Mouse (Mus musculus) heart, postnatal 36 days (tissue): ENCODE results near the gene Zfp668. TPM values are rescaled to one million over a fixed set of nuclear protein-coding genes. Genes with fewer than 3 reads are reported as not detected.
"Not testable (repeated sequence)": the region's sequence is repeated elsewhere in the genome, so short reads cannot be mapped to it uniquely, and the experiment has no call there.

Experiments
- DNase-seq, 2 experiments: peaks; one replicate each; pipeline ENCODE4 v3.0.0; 2021 to 2022
- intact Hi-C: fragments of 180-260 bp; cut with DNase I; formaldehyde crosslinking; loops from one replicate; pipeline ENCODE4 v1.15.1; 2025
- total RNA-seq, 2 experiments: library from RNA; stranded (reverse); gene quantifications; 2 replicates each; pipeline ENCODE4 v1.2.3; 2021

The Zfp668 gene
- total RNA-seq, 2 experiments from 2014 or later = 3.9 to 4.3 TPM

DNA sequence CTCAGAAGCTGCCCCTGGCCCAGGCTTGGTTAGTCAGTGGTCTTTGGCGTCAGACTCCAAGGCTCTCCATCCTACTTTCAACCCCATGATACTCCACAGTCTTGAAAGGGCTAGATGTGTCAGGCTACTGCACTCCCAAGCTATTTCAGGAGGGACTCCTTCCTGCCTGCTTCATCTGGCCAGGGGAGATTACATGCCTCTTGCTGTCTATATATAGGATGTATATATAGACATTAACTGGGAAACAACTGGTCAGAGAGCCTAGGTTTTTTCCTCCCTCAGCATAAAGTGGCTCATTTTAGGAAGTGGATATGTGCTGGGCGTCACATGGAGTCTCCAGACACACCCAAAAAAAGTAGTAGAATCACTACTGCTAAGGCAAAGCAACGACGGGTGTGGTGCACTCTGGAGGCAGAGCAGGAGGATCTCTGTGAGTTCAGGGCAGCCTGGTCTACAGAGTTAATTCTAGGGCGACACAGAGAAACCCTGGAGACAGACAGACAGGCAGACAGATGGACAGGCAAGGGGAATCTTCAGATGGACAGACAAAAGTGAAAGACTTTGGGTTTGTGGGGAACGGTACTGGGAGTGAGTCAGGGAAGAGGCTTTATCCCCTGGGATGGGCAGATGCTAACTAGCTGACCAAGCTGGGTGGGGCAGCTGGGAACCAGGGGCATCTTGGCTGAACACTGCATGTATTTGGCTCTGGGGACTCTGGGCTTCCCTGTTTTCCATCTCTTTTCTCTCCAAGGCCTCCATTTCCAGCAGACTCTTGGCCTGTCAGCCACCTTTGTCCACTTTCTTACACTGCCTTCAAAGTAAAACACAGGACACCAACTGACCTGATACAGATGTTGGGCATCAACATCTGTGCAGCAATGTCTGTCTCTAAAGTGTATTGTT lies 26.4 kb downstream of the Zfp668 start:
- peak in 1 of 2 experiments; percentile 15 for DNase-seq
- intact Hi-C loops = no loop called here

DNA sequence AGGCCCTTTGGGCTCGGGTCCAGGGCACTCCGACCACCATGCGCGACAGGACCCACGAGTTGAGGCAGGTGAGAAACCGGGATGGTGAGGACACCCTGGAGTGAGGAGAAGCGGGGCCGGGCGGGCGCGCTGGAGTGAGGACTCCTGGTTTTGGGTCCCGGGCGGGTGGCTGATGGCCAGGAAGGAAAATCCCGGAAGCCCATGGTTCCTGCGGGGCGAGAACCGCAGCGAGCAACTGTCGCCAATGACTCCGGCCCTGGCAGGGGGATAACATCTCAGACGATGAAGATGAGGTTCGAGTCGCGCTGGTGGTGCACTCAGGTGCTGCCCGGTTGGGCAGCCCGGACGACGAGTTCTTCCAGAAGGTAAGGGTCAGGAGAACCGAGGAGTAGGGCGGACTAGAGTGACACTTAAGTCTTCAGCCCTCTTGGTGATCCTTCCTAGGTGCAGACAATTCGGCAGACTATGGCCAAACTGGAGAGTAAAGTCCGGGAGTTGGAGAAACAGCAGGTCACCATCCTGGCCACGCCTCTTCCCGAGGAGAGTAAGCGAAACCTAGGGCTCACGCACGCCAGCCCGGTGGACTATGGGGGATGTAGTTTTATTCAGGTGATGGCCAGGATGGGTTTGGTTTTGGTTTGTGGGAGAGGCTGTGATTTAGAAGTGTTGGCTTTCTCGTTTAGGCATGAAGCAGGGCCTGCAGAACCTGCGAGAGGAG lies 34.5 kb downstream of the Zfp668 start:
- DNase-seq = peak; percentile 74 to 79
- intact Hi-C loops = loop anchor here (2.0 kb wide), 1 partner anchor 91 kb away; no protein-coding TSS in a partner anchor

DNA sequence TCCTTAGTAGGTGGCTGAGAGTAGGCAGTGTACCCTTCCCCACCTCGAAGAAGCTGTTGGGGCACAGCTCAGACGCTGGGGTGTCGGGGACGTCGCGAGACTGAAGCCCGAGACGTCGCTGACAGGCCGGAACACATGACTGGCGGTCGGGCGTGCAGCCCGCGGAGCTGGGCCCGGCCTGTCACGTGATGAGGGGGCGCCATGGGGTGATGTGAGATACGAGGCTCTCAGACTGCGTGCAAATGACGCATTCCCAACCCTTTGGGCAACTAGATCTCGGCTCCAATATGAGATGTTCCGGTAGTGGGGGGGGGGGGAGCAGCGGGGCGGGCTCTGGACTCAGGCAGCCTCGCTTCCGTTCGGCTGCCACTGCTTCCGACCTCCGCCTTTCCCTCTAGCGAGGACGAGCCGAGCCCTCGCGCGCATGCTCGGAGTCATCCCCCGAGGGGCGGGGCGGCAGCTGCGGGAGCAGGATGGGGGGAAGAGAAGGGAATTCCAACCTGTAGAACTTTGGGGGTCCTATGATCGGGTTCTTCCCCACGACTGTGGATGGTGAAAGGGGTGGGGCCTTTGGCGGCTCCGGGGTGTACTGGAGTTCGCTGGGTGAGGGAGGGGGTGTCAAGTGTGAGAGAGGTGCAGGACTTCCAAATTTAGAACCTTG lies 35.2 kb downstream of the Zfp668 start:
- intact Hi-C loops = loop anchor here (1.0 to 2.0 kb wide), 3 partner anchors 27 to 41 kb away; partner anchors contain the start of gene Hsd3b7
- DNase-seq = peak; percentile 91 to 94

DNA sequence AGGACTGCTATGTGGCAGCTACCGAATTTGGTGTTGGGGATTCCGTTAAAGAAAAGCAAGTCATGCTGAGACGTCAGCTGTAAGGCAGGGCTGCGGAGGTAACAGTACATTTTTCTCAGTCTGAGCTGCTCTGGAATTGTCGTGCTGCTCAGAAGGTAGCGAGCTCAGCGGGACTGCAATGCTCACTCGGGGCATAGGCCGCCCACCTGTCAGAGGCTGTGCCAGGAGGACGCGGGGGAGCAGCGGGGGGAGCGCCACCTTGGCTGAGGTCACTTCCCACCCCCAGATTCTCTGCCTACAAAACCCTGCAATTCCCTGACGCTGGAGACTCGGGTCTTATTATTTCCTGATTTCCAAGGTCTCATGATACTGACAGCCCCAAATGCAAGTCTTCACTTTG lies 35.7 kb downstream of the Zfp668 start:
- no peak for DNase-seq
- intact Hi-C loops = loop anchor here (1.0 to 2.0 kb wide), 3 partner anchors 26 to 41 kb away; partner anchors contain the start of gene Hsd3b7

DNA sequence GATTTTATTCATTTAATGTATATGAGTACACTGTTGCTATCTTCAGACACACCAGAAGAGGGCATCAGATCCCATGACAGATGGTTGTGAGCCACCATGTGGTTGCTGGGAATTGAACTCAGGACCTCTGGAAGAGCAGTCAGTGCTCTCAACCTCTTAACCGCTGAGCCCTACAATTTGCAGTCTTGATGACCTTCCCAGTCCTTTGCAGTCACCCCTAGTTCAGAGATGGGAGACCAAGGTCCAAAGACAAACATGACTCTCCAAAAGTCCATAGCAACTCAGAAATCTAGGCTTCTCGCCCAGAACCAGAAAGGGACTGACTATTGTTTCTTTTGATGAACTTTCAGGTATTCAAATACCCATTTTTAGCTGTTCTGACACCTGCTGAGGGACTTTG lies 36.6 kb downstream of the Zfp668 start:
- intact Hi-C loops = loop anchor here (2.0 kb wide), 1 partner anchor 25 kb away; no protein-coding TSS in a partner anchor
- not testable (repeated sequence) for DNase-seq

DNA sequence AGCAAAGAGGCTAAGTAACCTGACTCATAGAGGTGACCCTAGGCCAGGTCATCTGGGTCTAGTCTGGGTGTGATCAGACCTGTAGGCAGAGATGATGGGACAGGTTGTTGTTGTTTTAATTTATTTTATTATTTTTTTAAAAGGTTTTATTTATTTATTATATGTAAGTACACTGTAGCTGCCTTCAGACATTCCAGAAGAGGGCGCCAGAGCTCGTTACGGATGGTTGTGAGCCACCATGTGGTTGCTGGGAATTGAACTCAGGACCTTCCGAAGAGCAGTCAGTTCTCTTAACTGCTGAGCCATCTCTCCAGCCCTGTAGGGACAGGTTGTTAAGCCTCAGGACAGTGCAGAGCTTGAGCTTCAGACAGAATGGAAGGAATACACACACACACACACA lies 38.8 kb downstream of the Zfp668 start:
- intact Hi-C loops, DNase-seq: not testable (repeated sequence)

DNA sequence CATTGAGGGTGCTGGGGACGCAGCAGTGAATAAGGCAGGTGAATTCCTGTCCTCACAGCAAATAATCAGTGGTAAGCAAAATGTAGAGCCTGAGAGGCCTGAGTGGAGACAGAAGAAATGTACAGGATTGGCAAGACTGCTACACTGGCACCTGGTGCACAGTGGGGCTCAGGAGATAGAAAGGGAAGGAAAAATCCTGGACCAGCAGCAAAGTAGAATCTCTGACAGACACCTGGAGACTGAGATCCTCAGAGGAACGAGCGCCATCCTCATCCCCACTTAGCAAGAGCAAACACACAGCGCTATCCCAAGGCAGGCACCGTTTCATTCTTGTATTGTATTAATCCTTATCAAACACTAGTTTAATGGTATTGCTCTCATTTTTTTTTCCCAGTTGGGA lies 39.2 kb downstream of the Zfp668 start:
- DNase-seq = no peak
- intact Hi-C loops = no loop called here

DNA sequence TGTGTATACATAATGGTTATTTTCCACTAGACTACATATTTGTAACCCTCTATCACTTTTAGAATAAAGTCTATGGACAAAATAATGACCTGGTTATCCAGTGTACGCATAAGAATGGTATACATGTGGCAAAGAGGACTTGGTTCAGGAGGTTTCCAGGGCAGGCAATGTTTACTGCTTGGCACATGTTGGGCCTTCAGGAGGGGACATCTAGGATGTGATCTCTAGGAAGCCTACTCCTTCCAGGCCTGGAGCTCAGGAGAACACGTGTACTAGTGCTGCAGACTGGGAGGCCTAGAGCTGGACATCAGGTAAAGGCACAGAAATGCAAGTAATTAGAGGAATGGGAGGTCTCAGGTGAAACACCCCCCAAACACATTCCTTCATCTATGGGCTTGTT lies 41.1 kb downstream of the Zfp668 start:
- DNase-seq = no peak
- intact Hi-C loops = no loop called here

DNA sequence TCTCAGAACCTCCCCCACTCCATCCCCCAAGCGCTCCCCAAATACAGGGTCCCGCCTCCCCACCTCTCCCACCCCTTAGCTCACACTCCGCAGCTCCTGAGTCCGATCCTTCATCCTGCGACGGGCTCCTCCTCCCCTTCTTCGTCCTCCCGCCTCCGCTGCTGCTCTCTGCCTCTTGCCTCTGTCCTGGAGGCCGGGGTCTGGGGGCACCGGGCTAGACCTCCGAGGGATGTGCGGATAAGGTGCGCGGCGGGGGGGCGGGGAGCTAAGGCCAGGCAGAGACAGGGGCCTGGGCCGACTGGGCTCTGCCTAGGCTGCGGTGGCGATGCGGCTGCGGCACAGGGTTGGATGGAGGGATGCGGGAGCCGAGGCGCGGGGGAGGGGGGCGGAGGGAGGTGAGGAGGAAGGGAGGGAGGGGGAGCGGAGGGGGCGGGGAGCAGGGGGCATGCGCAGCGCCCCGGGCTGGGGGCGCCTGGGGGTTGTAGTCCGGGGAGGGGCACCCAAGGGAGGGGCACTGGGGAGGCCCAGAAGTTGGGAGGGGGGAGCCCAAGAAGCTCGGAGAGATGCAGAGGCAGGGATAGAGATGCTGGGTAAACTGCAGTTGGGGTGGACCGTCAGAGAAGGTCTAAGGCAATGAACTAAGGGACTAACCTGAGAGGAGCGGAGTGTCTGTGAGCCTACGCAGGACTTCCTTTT lies 52.3 kb downstream of the Zfp668 start, which contains the start of the genes Stx4a and Stx1b:
Gene Stx4a, plus strand, starts transcription at position 119 of the 696 bp plus-strand sequence.
Gene Stx1b, minus strand, starts transcription at position 374 of the 696 bp plus-strand sequence.
- intact Hi-C loops = no loop called here
- no peak for DNase-seq

DNA sequence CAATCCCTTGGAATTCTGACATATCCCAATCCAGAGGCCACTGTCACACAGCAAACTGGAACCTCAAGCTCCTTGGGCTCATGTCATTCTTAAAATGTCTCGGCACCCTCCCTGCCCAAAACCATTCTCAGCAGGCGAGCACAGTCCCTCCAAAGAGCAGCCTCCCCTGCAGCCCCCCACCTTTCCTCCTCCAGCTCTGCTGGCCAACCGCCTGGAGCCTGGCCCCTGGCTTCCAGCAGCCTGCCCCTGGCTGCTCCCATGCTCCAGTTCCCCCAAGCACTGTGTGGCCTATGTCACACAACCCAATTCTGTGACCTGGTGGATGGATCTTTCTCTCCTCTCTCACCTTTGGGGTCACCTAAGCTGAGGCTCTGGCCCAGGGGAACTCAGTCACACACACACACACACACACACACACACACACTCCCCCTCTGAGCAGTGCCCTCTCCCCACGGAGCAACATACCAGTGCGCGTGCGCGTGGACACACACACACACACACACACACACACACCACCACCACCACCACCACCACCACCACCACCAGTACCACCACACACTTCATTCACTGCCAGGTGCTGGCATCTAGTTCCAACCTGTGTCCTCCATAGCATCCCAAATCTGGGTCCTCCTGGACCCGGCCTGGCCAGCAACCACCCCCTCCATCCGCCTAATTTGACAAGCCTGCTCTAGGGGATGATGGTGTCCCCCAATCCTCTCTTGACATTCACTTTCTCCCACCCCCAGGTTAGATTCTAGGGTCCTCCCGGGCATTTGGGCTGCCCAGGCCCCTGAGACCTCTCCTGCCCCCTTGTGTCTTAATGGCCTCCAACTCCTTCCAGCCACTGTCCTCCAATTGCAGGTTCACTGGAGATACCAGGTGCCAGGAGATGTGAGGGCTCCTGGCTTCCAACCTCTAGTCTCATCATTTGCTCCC lies 53.1 kb downstream of the Zfp668 start:
- DNase-seq = no peak
- intact Hi-C loops = no loop called here

DNA sequence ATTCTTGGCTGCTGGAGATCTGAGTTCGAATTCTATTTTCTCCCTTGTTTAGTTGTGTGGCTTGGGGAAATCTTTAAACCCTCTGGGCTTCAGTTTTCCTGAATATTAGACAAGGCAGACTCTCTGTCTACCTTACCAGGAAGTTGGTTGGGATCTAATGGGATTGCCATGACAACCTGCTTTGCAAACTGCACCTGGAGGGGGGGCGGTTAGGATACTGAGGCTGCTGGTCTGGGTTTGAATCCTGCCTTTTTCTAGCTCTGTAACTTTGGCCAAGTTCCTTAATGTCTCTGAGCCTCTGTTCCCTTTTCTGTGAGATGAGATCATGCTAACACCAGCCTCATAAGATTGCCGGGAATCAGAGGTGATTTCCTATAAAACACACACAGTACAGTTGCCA lies 54.1 kb downstream of the Zfp668 start:
- intact Hi-C loops = no loop called here
- DNase-seq = no peak

DNA sequence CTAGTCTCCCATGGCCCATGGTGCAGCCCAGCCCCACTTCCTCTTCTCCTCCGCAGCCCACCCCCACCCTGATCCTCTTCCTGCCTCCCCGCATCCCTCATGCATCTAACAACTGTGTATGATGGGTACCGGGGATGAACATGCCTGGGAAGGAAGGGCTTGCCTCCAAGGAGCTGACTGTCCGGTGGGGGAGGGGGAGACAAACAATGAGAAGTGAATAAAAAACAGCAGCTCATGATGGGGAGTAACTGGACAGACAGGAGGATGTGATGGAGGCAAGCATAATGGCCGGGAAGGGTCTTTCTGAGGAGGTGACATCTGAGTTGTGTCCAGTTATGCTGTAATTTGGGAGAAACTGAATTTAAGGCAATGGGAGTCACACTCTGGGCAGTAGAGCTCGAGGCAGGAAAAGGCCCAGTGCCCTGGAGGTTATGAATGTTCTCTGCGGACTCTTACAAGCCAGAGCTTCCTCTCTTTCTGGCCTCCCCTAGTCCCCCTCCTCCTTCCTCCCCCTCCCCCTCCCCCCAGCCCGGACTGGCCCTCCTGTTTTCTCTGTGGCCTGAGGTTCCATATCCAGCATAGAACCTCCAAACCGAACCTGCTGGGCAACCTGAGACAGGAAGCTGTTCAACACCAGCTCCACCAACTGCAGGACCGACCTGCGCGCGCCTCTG lies 55.7 kb downstream of the Zfp668 start:
- intact Hi-C loops = no loop called here
- DNase-seq = no peak

DNA sequence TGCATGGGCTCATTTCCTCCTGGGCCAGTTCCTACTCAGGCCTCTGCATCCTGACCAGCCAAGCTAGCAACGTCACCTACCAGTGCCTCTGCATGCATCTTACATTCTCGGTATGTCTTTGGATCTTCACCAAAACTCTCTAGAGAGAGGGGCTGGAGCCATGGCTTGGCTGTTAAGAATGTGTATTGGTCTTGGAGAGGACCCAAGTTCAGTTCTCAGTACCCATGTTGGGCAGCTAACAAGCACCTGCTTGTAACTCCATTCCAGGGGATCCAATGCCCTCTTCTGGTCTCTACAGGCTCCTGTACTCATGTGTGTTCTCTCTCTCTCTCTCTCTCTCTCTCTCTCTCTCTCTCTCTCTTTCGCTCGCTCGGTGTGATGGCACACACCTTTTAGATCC lies 58.9 kb downstream of the Zfp668 start:
- intact Hi-C loops = no loop called here
- no peak for DNase-seq

DNA sequence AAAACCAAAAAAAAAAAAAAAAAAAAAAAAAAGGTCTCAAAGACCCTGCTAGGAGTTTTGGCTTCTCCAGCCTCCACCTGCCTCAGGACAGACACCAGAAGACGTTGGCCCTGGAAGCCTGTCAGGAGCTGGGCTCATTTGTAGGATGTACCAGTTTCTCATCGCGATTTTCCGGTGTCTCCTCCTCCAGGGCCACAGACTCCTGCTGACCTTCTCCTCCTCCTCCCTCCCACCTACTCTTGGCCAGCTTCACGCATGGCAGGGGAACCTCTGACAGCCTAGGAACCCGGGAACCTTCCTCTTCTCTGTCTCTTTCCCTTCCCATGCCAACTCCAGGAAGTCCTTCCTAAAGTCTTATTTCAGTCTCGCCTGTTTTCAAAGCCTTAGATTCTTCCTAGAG lies 59.6 kb downstream of the Zfp668 start:
- intact Hi-C loops = no loop called here
- no peak for DNase-seq

DNA sequence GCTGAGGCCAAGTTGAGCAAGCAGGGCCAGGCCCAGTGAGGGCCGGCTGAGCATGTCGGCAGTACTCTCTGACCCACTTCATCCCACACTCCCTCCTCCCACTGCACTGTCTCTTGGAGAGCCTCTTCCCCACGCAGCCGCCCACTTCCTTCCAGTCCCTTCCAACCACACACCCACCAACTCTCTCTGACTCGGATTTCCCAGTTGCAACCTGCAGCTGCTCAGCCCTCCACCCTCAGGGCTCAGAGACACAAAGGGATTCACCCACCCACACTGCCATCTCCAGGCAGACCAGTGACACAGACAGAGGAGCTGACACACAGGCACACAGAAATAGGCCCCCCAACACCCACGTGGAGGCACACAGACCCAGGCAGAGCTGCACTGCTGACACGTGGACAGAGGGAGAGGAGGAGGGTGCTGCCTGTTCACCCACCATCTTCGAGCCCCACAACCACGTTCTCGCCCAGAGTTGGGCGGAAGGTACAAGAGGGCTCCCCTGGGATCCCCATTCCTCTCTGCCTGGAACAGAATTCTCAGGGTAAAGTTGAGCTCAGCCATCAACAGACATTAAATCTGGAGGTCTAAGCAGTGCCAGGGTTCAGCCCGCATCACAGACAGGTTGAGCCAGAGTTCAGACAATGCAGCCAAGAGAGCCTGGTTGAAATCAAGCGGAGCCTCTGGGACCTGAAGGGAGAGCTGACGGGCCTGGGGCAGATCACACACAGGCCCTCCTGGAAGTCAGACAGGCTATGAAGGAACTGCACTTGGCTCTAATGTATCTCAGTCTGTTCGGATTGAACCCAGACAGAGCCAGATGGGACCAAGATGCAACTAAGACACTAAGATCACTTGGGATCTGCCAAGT lies 60.4 kb downstream of the Zfp668 start:
- intact Hi-C loops = loop anchor here (1.0 to 2.0 kb wide), 2 partner anchors 16 to 25 kb away; partner anchors contain the start of gene Hsd3b7
- DNase-seq = peak; percentile 44 to 59

DNA sequence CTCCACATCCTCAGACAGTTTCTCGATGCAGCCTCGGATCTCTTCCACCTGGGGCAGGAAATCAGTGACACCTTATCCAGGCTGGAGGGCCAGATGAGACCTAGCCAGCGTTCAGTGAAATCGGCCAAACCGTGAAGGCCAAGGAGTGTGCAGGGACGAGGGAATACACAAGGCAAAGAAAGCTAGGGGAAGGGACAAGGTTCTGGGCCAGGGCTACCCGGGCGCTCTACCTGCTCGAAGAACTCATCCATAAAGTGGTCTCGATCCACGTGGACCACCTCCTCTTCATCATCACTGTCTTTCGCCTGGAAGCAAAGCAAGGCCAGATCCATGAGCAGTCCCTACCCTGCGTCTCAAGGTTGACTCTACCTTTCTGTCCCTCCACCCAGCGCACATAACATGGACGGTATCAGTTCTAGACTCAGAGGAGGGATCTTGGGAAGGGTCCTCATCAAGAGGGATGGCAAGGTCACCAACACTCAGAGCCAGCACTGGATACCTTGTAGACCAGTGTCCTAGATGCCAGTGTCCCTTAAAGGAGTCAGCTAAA lies 61.4 kb downstream of the Zfp668 start:
- intact Hi-C loops = loop anchor here (2.0 kb wide), 1 partner anchor 26 kb away; no protein-coding TSS in a partner anchor
- no peak for DNase-seq
